Mouse (Mus musculus) ES-Bruce4 (cell line): Measurements from ENCODE around the gene Rhbdd2.

ENCODE experiments used
- CTCF ChIP-seq: IDR thresholded peaks from one replicate; pipeline ENCODE4 v1.8.1; 2011; ENCODE audit warnings: low read depth, low read length
- POLR2A ChIP-seq: IDR thresholded peaks from one replicate; pipeline ENCODE4 v1.8.1; 2011; ENCODE audit warnings: low read length; ENCODE audit not compliant: insufficient read depth

GRCm38 (mm10) chr5:135691266-135691665 lies 58.8 kb downstream of the Rhbdd2 start:
- TF ChIP-seq CTCF, result no peak
- TF ChIP-seq POLR2A, result no peak
